Mouse (Mus musculus): ENCODE data around the gene Gm5105. TPM values are rescaled to one million over a fixed set of nuclear protein-coding genes. Genes with fewer than 3 reads are reported as not detected.

Gene Gm5105
- polyA plus RNA-seq, 1 experiment from 2014 or later: 0.17 TPM

- Histone ChIP-seq H3K27ac (ENCODE audit: low read length) (no peak overlapping the region), H3K36me3 (ENCODE audit: control insufficient read depth, insufficient read depth, low read length) (no peaks in the 10 kb centered on the region), H3K27me3 (replicated peaks; ENCODE audit: control insufficient read depth, insufficient read depth, low read length) (no peaks in the 10 kb centered on the region), H3K9me3 (ENCODE audit: control insufficient read depth, low read length) (no peaks in the 10 kb centered on the region), H3K4me3 (ENCODE audit: low read length) (no peak overlapping the region), H3K4me2 (ENCODE audit: low read depth, low read length) (no peak overlapping the region), H3K4me1 (ENCODE audit: control insufficient read depth, insufficient read depth, low read length) (peaks cover 5% of the 10 kb centered on the region; the same call in 1 of the 2 replicates), H3K9ac (ENCODE audit: low read depth, low read length) (no peak overlapping the region)
- WGBS: 79% methylated on average over 4 of the region's 4 CpGs
- ATAC-seq: no peak
Observed at GRCm38 (mm10) chr3:138062673-138063072, 4.5 kb downstream of the Gm5105 start.

DNA sequence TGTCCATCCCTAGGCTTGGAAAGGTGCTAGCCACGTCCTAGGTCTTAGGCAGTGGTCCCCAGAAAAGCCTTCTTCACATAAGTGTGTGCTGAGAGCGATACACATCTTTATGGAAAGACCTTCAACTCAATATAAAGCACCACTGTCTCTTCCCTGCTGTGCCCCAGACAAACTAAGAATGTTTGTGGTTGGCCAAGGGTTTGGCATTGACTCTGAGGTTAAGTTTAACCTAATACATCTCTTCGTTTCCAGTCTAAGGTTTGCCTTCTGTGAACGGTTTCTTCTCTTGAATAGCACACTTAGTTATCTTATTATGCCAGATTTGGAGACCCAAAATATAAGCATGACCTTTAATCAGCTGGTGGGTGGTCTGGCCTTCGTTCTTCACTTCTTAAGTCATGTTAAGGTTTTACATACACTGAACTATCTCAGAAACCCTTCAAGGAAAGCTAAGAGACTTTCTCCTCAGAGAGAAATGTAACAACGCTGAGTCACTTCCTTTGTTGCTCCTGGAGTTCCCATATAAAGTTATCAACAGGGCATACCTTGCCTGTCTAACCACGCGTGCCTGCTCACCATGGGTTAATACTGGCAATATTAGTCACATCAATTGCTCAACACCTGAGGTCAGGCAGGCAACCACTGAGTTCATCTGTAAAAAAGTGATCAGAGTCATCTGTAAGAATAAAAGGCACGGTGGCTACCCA, 5.8 kb downstream of the Gm5105 start:
- no peak for ATAC-seq
- WGBS: 81% methylated on average over 9 of the region's 9 CpGs

GRCm38 (mm10) chr3:138060429-138060828, 6.8 kb downstream of the Gm5105 start:
- Histone ChIP-seq H3K27ac (ENCODE audit: low read length) (no peak overlapping the region), H3K36me3 (ENCODE audit: control insufficient read depth, insufficient read depth, low read length) (no peaks in the 10 kb centered on the region), H3K9ac (ENCODE audit: low read depth, low read length) (no peak overlapping the region), H3K4me2 (ENCODE audit: low read depth, low read length) (no peak overlapping the region), H3K4me1 (ENCODE audit: control insufficient read depth, insufficient read depth, low read length) (0 out of 2 replicates have a peak, but pooled peaks cover 5% of the 10 kb centered on the region), H3K4me3 (ENCODE audit: low read length) (no peak overlapping the region), H3K27me3 (replicated peaks; ENCODE audit: control insufficient read depth, insufficient read depth, low read length) (no peaks in the 10 kb centered on the region), H3K9me3 (ENCODE audit: control insufficient read depth, low read length) (no peaks in the 10 kb centered on the region)
- WGBS: 98% methylated on average over 7 of the region's 7 CpGs
- ATAC-seq: no peak

More for the DNA sequence above, 5.8 kb downstream of the Gm5105 start:
- Histone ChIP-seq H3K36me3 (ENCODE audit: control insufficient read depth, insufficient read depth, low read length) (no peaks in the 10 kb centered on the region), H3K4me2 (ENCODE audit: low read depth, low read length) (no peak overlapping the region), H3K9ac (ENCODE audit: low read depth, low read length) (no peak overlapping the region), H3K27me3 (replicated peaks; ENCODE audit: control insufficient read depth, insufficient read depth, low read length) (no peaks in the 10 kb centered on the region), H3K4me1 (ENCODE audit: control insufficient read depth, insufficient read depth, low read length) (peaks cover 7% of the 10 kb centered on the region; the same call in 1 of the 2 replicates), H3K4me3 (ENCODE audit: low read length) (no peak overlapping the region), H3K9me3 (ENCODE audit: control insufficient read depth, low read length) (no peaks in the 10 kb centered on the region), H3K27ac (ENCODE audit: low read length) (no peak overlapping the region)

DNA sequence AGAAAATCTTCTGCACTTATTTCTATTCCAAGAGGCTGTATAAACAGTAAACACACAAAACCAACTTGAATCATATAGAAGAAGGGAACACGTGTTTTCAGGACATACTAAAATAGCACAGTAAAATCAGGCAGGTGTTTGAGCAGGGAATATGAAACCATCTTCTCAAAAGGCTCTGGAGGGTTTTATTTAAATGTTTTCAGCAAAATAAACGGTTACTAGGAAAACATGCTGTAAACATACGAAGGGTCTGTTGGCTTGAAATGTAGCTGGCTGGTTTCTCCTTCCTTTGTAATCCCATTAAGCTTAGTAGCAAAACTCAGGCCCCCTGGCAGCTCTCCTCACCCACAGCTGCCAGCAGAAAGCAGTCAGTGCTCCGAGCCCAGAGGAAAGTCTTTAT, 9.0 kb downstream of the Gm5105 start:
- Histone ChIP-seq H3K4me3 (ENCODE audit: low read length) (no peak overlapping the region), H3K27ac (ENCODE audit: low read length) (peak overlapping the region; percentile 20; the same call in 1 of the 2 replicates), H3K27me3 (replicated peaks; ENCODE audit: control insufficient read depth, insufficient read depth, low read length) (no peaks in the 10 kb centered on the region), H3K36me3 (ENCODE audit: control insufficient read depth, insufficient read depth, low read length) (no peaks in the 10 kb centered on the region), H3K9ac (ENCODE audit: low read depth, low read length) (no peak overlapping the region), H3K4me1 (ENCODE audit: control insufficient read depth, insufficient read depth, low read length) (peaks cover 11% of the 10 kb centered on the region), H3K9me3 (ENCODE audit: control insufficient read depth, low read length) (no peaks in the 10 kb centered on the region), H3K4me2 (ENCODE audit: low read depth, low read length) (no peak overlapping the region)
- no peak for ATAC-seq
- WGBS: 52% methylated on average over 4 of the region's 4 CpGs

DNA sequence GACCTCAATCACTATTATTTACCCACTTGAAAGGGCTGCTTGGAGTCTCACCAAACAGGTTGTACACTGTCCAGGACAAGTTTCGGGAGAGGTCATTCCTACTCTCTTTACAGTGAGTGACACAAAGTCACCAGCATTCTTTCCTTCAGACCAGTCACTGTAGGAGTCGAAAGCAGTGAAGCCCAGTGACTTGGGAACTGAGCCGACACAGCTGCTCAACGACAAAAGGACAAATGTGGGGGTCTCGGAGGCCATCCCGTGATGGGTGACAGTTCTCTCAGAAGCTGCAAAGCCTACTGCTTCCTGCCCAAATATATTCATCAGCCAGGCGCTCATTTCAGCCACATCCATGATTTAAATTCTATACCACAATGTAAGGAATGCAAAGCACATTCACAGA, 10.2 kb downstream of the Gm5105 start:
- Histone ChIP-seq H3K4me2 (ENCODE audit: low read depth, low read length) (no peak overlapping the region), H3K27ac (ENCODE audit: low read length) (no peak overlapping the region), H3K36me3 (ENCODE audit: control insufficient read depth, insufficient read depth, low read length) (no peaks in the 10 kb centered on the region), H3K9me3 (ENCODE audit: control insufficient read depth, low read length) (no peaks in the 10 kb centered on the region), H3K27me3 (replicated peaks; ENCODE audit: control insufficient read depth, insufficient read depth, low read length) (no peaks in the 10 kb centered on the region), H3K9ac (ENCODE audit: low read depth, low read length) (no peak overlapping the region), H3K4me3 (ENCODE audit: low read length) (no peak overlapping the region), H3K4me1 (ENCODE audit: control insufficient read depth, insufficient read depth, low read length) (peaks cover 11% of the 10 kb centered on the region)
- no peak for ATAC-seq
- WGBS: 62% methylated on average over 7 of the region's 7 CpGs

- Histone ChIP-seq H3K27me3 (replicated peaks; ENCODE audit: control insufficient read depth, insufficient read depth, low read length) (no peaks in the 10 kb centered on the region), H3K9ac (ENCODE audit: low read depth, low read length) (no peak overlapping the region), H3K27ac (ENCODE audit: low read length) (peak overlapping the region; percentile 84), H3K4me2 (ENCODE audit: low read depth, low read length) (peak overlapping the region; percentile 27; the same call in 1 of the 2 replicates), H3K36me3 (ENCODE audit: control insufficient read depth, insufficient read depth, low read length) (no peaks in the 10 kb centered on the region), H3K4me1 (ENCODE audit: control insufficient read depth, insufficient read depth, low read length) (peaks cover 11% of the 10 kb centered on the region), H3K9me3 (ENCODE audit: control insufficient read depth, low read length) (no peaks in the 10 kb centered on the region), H3K4me3 (ENCODE audit: low read length) (no peak overlapping the region)
- 7% methylated on average over 4 of the region's 4 CpGs for WGBS
- peak; percentile 91 for ATAC-seq
Observed at GRCm38 (mm10) chr3:138053969-138054368, 13.2 kb downstream of the Gm5105 start.

- Histone ChIP-seq H3K27me3 (replicated peaks; ENCODE audit: control insufficient read depth, insufficient read depth, low read length) (no peaks in the 10 kb centered on the region), H3K4me2 (ENCODE audit: low read depth, low read length) (no peak overlapping the region), H3K36me3 (ENCODE audit: control insufficient read depth, insufficient read depth, low read length) (no peaks in the 10 kb centered on the region), H3K4me1 (ENCODE audit: control insufficient read depth, insufficient read depth, low read length) (peaks cover 8% of the 10 kb centered on the region), H3K27ac (ENCODE audit: low read length) (no peak overlapping the region), H3K9me3 (ENCODE audit: control insufficient read depth, low read length) (no peaks in the 10 kb centered on the region), H3K4me3 (ENCODE audit: low read length) (no peak overlapping the region), H3K9ac (ENCODE audit: low read depth, low read length) (no peak overlapping the region)
- ATAC-seq: no peak
- WGBS: 75% methylated on average over 3 of the region's 3 CpGs
Observed at GRCm38 (mm10) chr3:138051431-138051830, 15.8 kb downstream of the Gm5105 start.

GRCm38 (mm10) chr3:138050772-138051171, 16.4 kb downstream of the Gm5105 start:
- H3K27me3 ChIP-seq (replicated peaks; ENCODE audit: control insufficient read depth, insufficient read depth, low read length): no peaks in the 10 kb centered on the region
- H3K4me3 ChIP-seq (ENCODE audit: low read length): no peak overlapping the region
- peaks cover 8% of the 10 kb centered on the region for H3K4me1 ChIP-seq (ENCODE audit: control insufficient read depth, insufficient read depth, low read length)
- H3K36me3 ChIP-seq (ENCODE audit: control insufficient read depth, insufficient read depth, low read length): no peaks in the 10 kb centered on the region
- no peaks in the 10 kb centered on the region for H3K9me3 ChIP-seq (ENCODE audit: control insufficient read depth, low read length)
- WGBS: 54% methylated on average over 11 of the region's 11 CpGs
- H3K27ac ChIP-seq (ENCODE audit: low read length): no peak overlapping the region
- H3K9ac ChIP-seq (ENCODE audit: low read depth, low read length): no peak overlapping the region
- ATAC-seq: no peak
- no peak overlapping the region for H3K4me2 ChIP-seq (ENCODE audit: low read depth, low read length)

GRCm38 (mm10) chr3:138049555-138049954, 17.6 kb downstream of the Gm5105 start:
- Histone ChIP-seq H3K4me3 (ENCODE audit: low read length) (no peak overlapping the region), H3K4me1 (ENCODE audit: control insufficient read depth, insufficient read depth, low read length) (peaks cover 8% of the 10 kb centered on the region), H3K9me3 (ENCODE audit: control insufficient read depth, low read length) (no peaks in the 10 kb centered on the region), H3K36me3 (ENCODE audit: control insufficient read depth, insufficient read depth, low read length) (no peaks in the 10 kb centered on the region), H3K9ac (ENCODE audit: low read depth, low read length) (no peak overlapping the region), H3K4me2 (ENCODE audit: low read depth, low read length) (no peak overlapping the region), H3K27ac (ENCODE audit: low read length) (no peak overlapping the region), H3K27me3 (replicated peaks; ENCODE audit: control insufficient read depth, insufficient read depth, low read length) (no peaks in the 10 kb centered on the region)
- WGBS: 84% methylated on average over 6 of the region's 6 CpGs
- ATAC-seq: no peak

DNA sequence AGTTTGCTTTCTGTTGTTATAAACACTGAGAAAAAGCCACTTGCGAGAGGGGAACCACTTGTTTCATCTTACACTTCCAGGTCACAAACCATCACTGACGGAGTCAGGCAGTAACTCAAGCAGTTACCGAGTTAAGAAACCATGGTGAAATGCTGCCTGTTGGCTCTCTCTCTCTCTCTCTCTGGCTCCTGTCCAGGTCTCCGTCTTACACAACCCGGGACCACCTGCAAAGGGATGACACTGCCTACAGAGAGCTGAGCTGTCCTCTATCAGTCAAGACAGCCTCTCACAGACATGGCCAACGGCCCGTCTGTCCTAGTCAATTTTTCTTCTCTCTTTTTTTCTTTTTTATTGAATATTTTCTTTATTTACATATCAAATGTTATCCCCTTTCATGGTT, 23.9 kb downstream of the Gm5105 start:
- H3K4me2 ChIP-seq (ENCODE audit: low read depth, low read length): no peak overlapping the region
- 56% methylated on average over 7 of the region's 7 CpGs for WGBS
- H3K9me3 ChIP-seq (ENCODE audit: control insufficient read depth, low read length): no peaks in the 10 kb centered on the region
- H3K27me3 ChIP-seq (replicated peaks; ENCODE audit: control insufficient read depth, insufficient read depth, low read length): no peaks in the 10 kb centered on the region
- H3K27ac ChIP-seq (ENCODE audit: low read length): no peak overlapping the region
- H3K4me1 ChIP-seq (ENCODE audit: control insufficient read depth, insufficient read depth, low read length): no peaks in the 10 kb centered on the region
- H3K36me3 ChIP-seq (ENCODE audit: control insufficient read depth, insufficient read depth, low read length): no peaks in the 10 kb centered on the region
- ATAC-seq: no peak
- H3K4me3 ChIP-seq (ENCODE audit: low read length): no peak overlapping the region
- no peak overlapping the region for H3K9ac ChIP-seq (ENCODE audit: low read depth, low read length)

Data from intestine, embryonic 16.5 days (tissue).